Mouse (Mus musculus): ENCODE results near the gene Sfr1. TPM values are rescaled to one million over a fixed set of nuclear protein-coding genes. Genes with fewer than 3 reads are reported as not detected.

The Sfr1 gene
- polyA plus RNA-seq (2012; ENCODE audit: insufficient read depth, insufficient read length, missing spikeins), result 67.7 and 69.4 TPM in 2 replicates

- Histone ChIP-seq H3K27ac (replicated peaks; ENCODE audit: low read depth, low read length) (peak within 1 kb of the TSS; percentile 99), H3K4me1 (ENCODE audit: control insufficient read depth, insufficient read depth, insufficient read length, low read length) (no peaks in the 10 kb centered on the region), H3K4me3 (ENCODE audit: insufficient read depth, low read depth, low read length) (peak within 1 kb of the TSS; percentile 89)
These were observed at the start of gene Sfr1 for GRCm38 (mm10) chr19:47731071-47731881. TSS of gene Sfr1 (plus strand) at chr19:47731682.

GRCm38 (mm10) chr19:47689592-47689991, 41.9 kb upstream of the Sfr1 start:
- Histone ChIP-seq H3K27ac (replicated peaks; ENCODE audit: low read depth, low read length) (no peak overlapping the region), H3K4me3 (ENCODE audit: insufficient read depth, low read depth, low read length) (no peak overlapping the region), H3K4me1 (ENCODE audit: control insufficient read depth, insufficient read depth, insufficient read length, low read length) (no peaks in the 10 kb centered on the region)

- Histone ChIP-seq H3K4me3 (ENCODE audit: insufficient read depth, low read depth, low read length) (no peak within 1 kb of the TSS), H3K27ac (replicated peaks; ENCODE audit: low read depth, low read length) (no peak within 1 kb of the TSS), H3K4me1 (ENCODE audit: control insufficient read depth, insufficient read depth, insufficient read length, low read length) (no peaks in the 10 kb centered on the region)
These were observed 39.5 kb upstream of the Sfr1 start, which contains the start of gene Col17a1 for GRCm38 (mm10) chr19:47691994-47692393. TSS of gene Col17a1 (minus strand) at chr19:47692094.

GRCm38 (mm10) chr19:47695725-47696124, 35.8 kb upstream of the Sfr1 start:
- Histone ChIP-seq H3K4me1 (ENCODE audit: control insufficient read depth, insufficient read depth, insufficient read length, low read length) (no peaks in the 10 kb centered on the region), H3K4me3 (ENCODE audit: insufficient read depth, low read depth, low read length) (no peak overlapping the region), H3K27ac (replicated peaks; ENCODE audit: low read depth, low read length) (no peak overlapping the region)

GRCm38 (mm10) chr19:47696411-47696810, 35.1 kb upstream of the Sfr1 start:
- Histone ChIP-seq H3K4me3 (ENCODE audit: insufficient read depth, low read depth, low read length) (no peak overlapping the region), H3K4me1 (ENCODE audit: control insufficient read depth, insufficient read depth, insufficient read length, low read length) (no peaks in the 10 kb centered on the region), H3K27ac (replicated peaks; ENCODE audit: low read depth, low read length) (no peak overlapping the region)

GRCm38 (mm10) chr19:47697067-47697466, 34.4 kb upstream of the Sfr1 start:
- Histone ChIP-seq H3K27ac (replicated peaks; ENCODE audit: low read depth, low read length) (no peak overlapping the region), H3K4me1 (ENCODE audit: control insufficient read depth, insufficient read depth, insufficient read length, low read length) (no peaks in the 10 kb centered on the region), H3K4me3 (ENCODE audit: insufficient read depth, low read depth, low read length) (no peak overlapping the region)

- no peak overlapping the region for H3K4me3 ChIP-seq (ENCODE audit: insufficient read depth, low read depth, low read length)
- no peak overlapping the region for H3K27ac ChIP-seq (replicated peaks; ENCODE audit: low read depth, low read length)
- H3K4me1 ChIP-seq (ENCODE audit: control insufficient read depth, insufficient read depth, insufficient read length, low read length), result no peaks in the 10 kb centered on the region
These were observed 33.2 kb upstream of the Sfr1 start for GRCm38 (mm10) chr19:47698266-47698665.

GRCm38 (mm10) chr19:47699743-47700142, 31.7 kb upstream of the Sfr1 start:
- H3K27ac ChIP-seq (replicated peaks; ENCODE audit: low read depth, low read length), result no peak overlapping the region
- no peaks in the 10 kb centered on the region for H3K4me1 ChIP-seq (ENCODE audit: control insufficient read depth, insufficient read depth, insufficient read length, low read length)
- H3K4me3 ChIP-seq (ENCODE audit: insufficient read depth, low read depth, low read length), result no peak overlapping the region

GRCm38 (mm10) chr19:47700509-47700908, 31.0 kb upstream of the Sfr1 start:
- Histone ChIP-seq H3K4me3 (ENCODE audit: insufficient read depth, low read depth, low read length) (no peak overlapping the region), H3K27ac (replicated peaks; ENCODE audit: low read depth, low read length) (no peak overlapping the region), H3K4me1 (ENCODE audit: control insufficient read depth, insufficient read depth, insufficient read length, low read length) (no peaks in the 10 kb centered on the region)

GRCm38 (mm10) chr19:47705080-47705771, 26.3 kb upstream of the Sfr1 start:
- no peak overlapping the region for H3K4me3 ChIP-seq (ENCODE audit: insufficient read depth, low read depth, low read length)
- H3K27ac ChIP-seq (replicated peaks; ENCODE audit: low read depth, low read length), result no peak overlapping the region

GRCm38 (mm10) chr19:47705772-47706309, 25.6 kb upstream of the Sfr1 start:
- H3K4me1 ChIP-seq (ENCODE audit: control insufficient read depth, insufficient read depth, insufficient read length, low read length), result no peaks in the 10 kb centered on the region
- no peak overlapping the region for H3K4me3 ChIP-seq (ENCODE audit: insufficient read depth, low read depth, low read length)
- H3K27ac ChIP-seq (replicated peaks; ENCODE audit: low read depth, low read length), result no peak overlapping the region

More at GRCm38 (mm10) chr19:47705080-47705771, 26.3 kb upstream of the Sfr1 start:
- no peaks in the 10 kb centered on the region for H3K4me1 ChIP-seq (ENCODE audit: control insufficient read depth, insufficient read depth, insufficient read length, low read length)

- Histone ChIP-seq H3K27ac (replicated peaks; ENCODE audit: low read depth, low read length) (no peak overlapping the region), H3K4me3 (ENCODE audit: insufficient read depth, low read depth, low read length) (no peak overlapping the region)
These were observed 21.1 kb upstream of the Sfr1 start for GRCm38 (mm10) chr19:47710376-47710775.

GRCm38 (mm10) chr19:47713457-47713856, 18.0 kb upstream of the Sfr1 start:
- Histone ChIP-seq H3K4me3 (ENCODE audit: insufficient read depth, low read depth, low read length) (no peak overlapping the region), H3K27ac (replicated peaks; ENCODE audit: low read depth, low read length) (no peak overlapping the region), H3K4me1 (ENCODE audit: control insufficient read depth, insufficient read depth, insufficient read length, low read length) (no peaks in the 10 kb centered on the region)

More at GRCm38 (mm10) chr19:47710376-47710775, 21.1 kb upstream of the Sfr1 start:
- H3K4me1 ChIP-seq (ENCODE audit: control insufficient read depth, insufficient read depth, insufficient read length, low read length), result no peaks in the 10 kb centered on the region

GRCm38 (mm10) chr19:47716144-47716543, 15.3 kb upstream of the Sfr1 start:
- H3K4me1 ChIP-seq (ENCODE audit: control insufficient read depth, insufficient read depth, insufficient read length, low read length), result no peaks in the 10 kb centered on the region
- no peak overlapping the region for H3K4me3 ChIP-seq (ENCODE audit: insufficient read depth, low read depth, low read length)
- H3K27ac ChIP-seq (replicated peaks; ENCODE audit: low read depth, low read length), result no peak overlapping the region

- H3K27ac ChIP-seq (replicated peaks; ENCODE audit: low read depth, low read length), result no peak overlapping the region
- no peak overlapping the region for H3K4me3 ChIP-seq (ENCODE audit: insufficient read depth, low read depth, low read length)
- no peaks in the 10 kb centered on the region for H3K4me1 ChIP-seq (ENCODE audit: control insufficient read depth, insufficient read depth, insufficient read length, low read length)
These were observed 12.3 kb upstream of the Sfr1 start for GRCm38 (mm10) chr19:47719147-47719546.

Data from brown adipose tissue, adult 24 weeks (tissue).